In genomic region chr17:31937141-31937554, GRCm38 (mm10) we compare ENCODE assay signal across 8 mouse cellular contexts.
DNase-seq lines count a peak whose midpoint lies in the region; ATAC-seq lines count a peak whose summit lies in the region.

No protein-coding gene starts in this region.

- intact Hi-C loops in gastrocnemius, postnatal 36 days (cut with DNase I), result loop anchor here (5.0 kb wide), 2 partner anchors 70 to 245 kb away; no protein-coding TSS in a partner anchor

- ATAC-seq in heart, embryonic 15.5 days (replicated peaks; ENCODE audit: insufficient number of reproducible peaks, insufficient read depth, low FRiP score, low read depth), result peak; percentile 43; the same call in 1 of the 2 replicates
- ATAC-seq in stomach, embryonic 16.5 days (ENCODE audit: insufficient read depth, low FRiP score), result peak; percentile 41; the same call in 1 of the 2 replicates

- no peak overlapping the region for H3K9ac ChIP-seq in heart, embryonic 15.5 days
- peak overlapping the region; percentile 57 for H3K9ac ChIP-seq in stomach, embryonic 16.5 days (ENCODE audit: low read length)

- no peaks in the 10 kb centered on the region for H3K9me3 ChIP-seq in heart, embryonic 15.5 days (replicated peaks)
- H3K9me3 ChIP-seq in stomach, embryonic 16.5 days (replicated peaks; ENCODE audit: control insufficient read depth, low read length), result no peaks in the 10 kb centered on the region

- H3K4me1 ChIP-seq in heart, embryonic 15.5 days (replicated peaks), result peaks cover 37% of the 10 kb centered on the region
- H3K4me1 ChIP-seq in stomach, embryonic 16.5 days (ENCODE audit: control insufficient read depth, insufficient read depth, low read length), result peaks cover 18% of the 10 kb centered on the region

- DNase-seq in gastrocnemius, adult 18-20 months (ENCODE audit: low spot score), result peak; percentile 62
- no peak for DNase-seq in gastrocnemius, postnatal 36 days
- DNase-seq in adrenal gland, postnatal 36 days, result peak; percentile 57
- DNase-seq in kidney, postnatal 4 days, result peak; percentile 70 to 80
- no peak for DNase-seq in layer of hippocampus, adult 18-20 months (ENCODE audit: low spot score in 2 of 2)
- DNase-seq in cerebellum, postnatal 14 days, result no peak

- peak overlapping the region; percentile 42 for H3K27ac ChIP-seq in heart, embryonic 15.5 days
- peak overlapping the region; percentile 72 for H3K27ac ChIP-seq in stomach, embryonic 16.5 days (ENCODE audit: low read length)

- H3K4me2 ChIP-seq in heart, embryonic 15.5 days, result no peak overlapping the region
- no peak overlapping the region for H3K4me2 ChIP-seq in stomach, embryonic 16.5 days (ENCODE audit: low read depth, low read length)

- no peaks in the 10 kb centered on the region for H3K27me3 ChIP-seq in heart, embryonic 15.5 days
- no peaks in the 10 kb centered on the region for H3K27me3 ChIP-seq in stomach, embryonic 16.5 days (ENCODE audit: control insufficient read depth, insufficient read depth, low read length)

- 12% methylated on average over 3 of the region's 3 CpGs for WGBS in heart, embryonic 15.5 days
- 14% methylated on average over 3 of the region's 3 CpGs for WGBS in stomach, embryonic 16.5 days

- no peak overlapping the region for H3K4me3 ChIP-seq in heart, embryonic 15.5 days
- H3K4me3 ChIP-seq in stomach, embryonic 16.5 days (replicated peaks; ENCODE audit: low read length), result no peak overlapping the region

- no peaks in the 10 kb centered on the region for H3K36me3 ChIP-seq in heart, embryonic 15.5 days
- no peaks in the 10 kb centered on the region for H3K36me3 ChIP-seq in stomach, embryonic 16.5 days (ENCODE audit: control insufficient read depth, insufficient read depth, low read length)

Comparison
In these comparisons a context has a peak if more than half of its experiments do, and no peak if none do; other contexts are left out.
1. DNase-seq: peak in gastrocnemius, adult 18-20 months (single experiment), adrenal gland, postnatal 36 days (2 of 2) and kidney, postnatal 4 days (2 of 2); none in gastrocnemius, postnatal 36 days (0 of 2), layer of hippocampus, adult 18-20 months (0 of 2) and cerebellum, postnatal 14 days (0 of 2).